Mouse (Mus musculus) testis, postnatal 14 days (tissue): Measurements from ENCODE around the gene Slc35c1.
"Not testable (repeated sequence)": the region's sequence is repeated elsewhere in the genome, so short reads cannot be mapped to it uniquely, and the experiment has no call there.

Experiments used
- DNase-seq: peaks from one replicate; pipeline ENCODE4 v3.0.0; 2021; ENCODE audit warnings: low spot score

The Slc35c1 gene

DNA sequence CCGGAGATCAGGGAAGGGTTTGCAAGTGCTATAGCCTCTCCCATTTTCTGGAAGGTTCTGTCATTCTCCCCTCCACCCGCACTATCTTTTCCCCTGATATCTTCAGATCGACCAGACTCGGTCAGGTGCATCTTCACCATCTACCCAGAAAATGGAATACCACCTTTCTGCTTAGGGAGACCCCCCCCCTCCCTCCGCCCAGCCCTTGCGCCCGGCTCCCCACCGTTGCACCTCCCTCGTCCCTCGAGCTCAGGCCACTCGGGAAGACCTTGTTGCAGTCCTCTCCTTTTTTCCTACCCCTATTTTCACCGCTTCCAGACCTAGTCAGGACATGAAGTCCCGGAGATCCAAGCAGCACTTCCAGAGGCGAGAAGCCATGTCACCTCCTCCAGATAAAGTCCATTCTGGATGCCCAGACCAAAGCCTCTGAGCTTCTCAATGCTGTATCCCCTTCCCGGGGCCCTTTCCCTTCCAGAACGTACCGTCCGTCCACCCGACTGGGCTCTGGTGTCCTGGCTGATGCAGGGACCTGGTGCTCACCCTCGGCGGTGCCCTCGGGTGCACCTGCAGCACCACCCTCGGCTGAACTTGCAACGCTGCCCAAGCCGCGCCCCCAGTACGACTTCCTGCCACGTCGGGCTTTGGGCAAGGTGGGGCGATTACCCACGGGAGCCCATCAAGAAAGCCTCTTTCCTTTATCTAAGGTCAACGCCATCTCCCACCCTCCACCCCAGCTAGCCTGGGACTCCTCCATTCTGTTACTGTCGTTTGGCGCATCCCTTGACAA, at the start of gene Slc35c1:
TSS of gene Slc35c1 (minus strand) at position 618 of the 787 bp plus-strand sequence.
- no peak for DNase-seq

DNA sequence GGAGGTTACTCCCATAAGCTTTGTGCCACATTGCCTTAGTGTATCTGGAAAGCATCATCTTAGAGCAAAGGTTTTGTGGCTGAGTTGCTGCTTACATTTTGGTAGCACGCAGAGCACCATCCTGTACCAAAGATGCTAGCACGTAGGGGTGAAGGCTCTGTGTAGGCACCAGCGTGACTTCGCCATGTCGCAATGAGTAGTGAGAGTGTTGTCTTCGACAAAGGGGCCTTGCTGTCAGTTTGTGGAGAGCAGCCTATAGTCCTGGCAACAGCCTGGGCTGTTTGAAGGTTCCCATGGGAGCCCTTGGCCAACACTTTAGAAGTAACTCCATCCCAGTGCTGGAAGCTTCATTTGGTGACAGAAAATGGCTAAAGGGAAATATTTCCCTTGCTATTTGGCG, 45.0 kb upstream of the Slc35c1 start:
- no peak for DNase-seq

DNA sequence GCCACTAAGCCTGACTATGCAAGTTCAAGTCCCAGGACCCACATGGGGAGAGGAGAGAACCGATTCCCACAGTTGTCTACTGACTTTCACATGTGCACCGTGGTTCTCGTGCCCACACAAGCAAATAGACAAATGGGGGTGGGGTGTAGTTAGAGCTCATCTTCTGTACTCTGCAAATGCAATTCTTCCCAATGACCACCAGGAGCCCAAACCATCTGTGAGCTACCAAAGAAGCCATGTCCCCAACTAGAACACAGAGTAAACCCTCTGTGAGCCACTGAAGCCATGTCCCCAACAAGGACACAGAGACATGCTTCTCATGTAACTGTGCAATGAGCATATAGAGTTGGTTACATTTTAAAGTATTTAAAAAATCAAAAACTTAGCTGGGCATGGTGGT, 43.1 kb upstream of the Slc35c1 start:
- no peak for DNase-seq

DNA sequence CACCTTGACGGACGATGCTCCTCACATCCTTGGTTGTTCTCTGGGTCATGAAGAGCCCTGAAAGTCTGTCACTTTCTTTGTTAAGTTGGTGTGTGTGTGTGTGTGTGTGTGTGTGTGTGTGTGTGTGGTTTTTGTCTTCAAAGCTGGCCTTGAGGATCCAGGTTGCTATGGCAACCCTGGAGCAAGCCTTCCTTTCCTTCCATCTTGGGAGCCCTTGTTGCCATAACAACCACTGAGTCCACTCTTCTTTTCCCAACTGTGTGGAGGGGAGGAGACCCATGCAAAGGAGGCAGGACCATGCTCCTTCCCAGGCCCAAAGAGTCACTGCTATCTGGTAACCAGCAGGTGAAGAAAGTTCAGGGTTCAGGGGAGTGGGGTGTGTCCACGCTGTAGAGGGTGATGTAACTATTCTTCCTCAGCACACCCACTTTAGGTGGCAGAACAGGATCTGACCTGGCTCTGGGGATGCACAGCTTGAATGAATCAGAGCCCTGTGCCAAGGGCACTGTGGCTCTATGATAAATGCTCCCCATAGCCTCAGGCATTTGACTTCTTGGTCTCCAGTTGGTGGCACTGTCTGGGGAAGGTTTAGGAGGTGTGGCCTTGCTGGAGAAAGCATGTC, 39.5 kb upstream of the Slc35c1 start:
- DNase-seq: no peak

DNA sequence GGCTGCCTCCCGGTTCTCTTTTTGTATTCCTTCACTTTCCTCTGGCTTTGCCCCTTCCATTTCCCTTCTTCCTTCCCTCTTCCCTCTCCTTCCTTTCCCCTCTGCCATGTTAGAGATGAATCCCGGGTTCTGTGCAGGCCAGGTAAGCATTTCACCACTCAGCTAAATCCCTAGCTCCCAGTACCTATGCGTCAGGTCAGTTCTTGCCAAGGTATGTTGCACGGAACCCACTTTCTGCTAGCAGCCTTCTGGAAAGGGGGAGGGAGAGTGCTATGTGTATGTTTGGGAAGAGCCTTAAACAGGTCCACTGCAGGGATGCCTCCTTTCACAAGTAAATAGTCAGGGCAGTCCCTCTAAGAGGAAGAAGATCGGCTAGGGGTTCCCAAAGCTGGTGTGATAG, 36.8 kb upstream of the Slc35c1 start:
- DNase-seq: no peak

DNA sequence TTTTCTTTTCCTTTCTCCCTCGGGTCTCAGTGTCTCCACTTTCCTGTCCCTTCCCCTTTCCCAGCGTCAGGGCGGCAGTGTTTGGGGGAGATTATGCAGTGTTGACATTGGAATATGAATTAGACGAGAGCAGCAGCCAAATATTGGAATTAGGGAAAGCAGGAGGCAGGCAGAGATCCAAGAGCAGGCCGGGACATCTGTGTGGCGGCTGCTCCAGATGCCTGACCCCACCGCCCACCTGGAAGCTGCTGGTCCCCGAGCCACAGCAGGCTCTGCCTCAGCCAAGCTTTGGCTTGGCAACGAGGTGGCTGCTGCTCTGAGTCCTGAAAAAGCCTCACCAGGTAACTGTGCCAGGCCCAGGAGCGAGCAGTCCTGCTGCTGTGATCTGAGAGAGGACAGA, 36.3 kb upstream of the Slc35c1 start:
- no peak for DNase-seq

DNA sequence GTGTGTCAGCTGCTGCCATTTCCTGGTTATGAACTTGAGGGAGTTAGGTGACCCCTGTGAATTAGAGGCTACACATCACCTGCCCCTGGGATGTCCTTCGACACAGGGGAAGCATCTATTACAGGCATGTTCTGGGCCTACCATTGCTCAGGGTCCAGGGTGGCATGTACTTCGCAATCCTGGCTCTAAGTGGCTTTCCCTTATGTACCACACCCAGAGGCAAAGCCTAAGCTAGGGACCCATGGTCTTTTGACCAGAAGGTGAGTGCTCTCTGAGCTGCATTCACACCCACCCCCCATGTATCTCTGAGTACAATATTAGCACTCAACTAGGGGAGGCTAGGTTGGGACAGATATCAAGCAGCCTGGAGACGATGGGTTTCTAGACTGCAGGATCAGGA, 34.6 kb upstream of the Slc35c1 start:
- DNase-seq: no peak

DNA sequence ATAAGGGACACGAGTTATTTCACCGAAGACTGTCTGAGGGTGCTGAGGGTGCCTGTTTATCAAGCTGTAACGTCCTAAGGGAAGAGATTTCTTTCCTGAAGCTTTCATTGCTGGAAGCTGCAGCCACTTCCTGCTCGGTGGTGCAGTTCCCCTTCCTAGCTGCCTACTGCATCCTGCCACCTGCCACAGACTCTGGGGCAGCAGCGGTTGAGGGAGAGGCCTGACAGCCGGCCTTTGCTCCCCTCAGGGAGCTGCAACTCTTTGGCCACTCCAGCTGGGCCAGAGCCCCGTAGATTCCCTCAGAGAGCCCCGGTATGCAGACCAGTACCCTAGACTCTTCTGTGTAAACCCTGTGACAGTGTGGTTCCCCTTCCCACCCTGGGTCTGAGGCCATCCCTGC, 34.1 kb upstream of the Slc35c1 start:
- no peak for DNase-seq

DNA sequence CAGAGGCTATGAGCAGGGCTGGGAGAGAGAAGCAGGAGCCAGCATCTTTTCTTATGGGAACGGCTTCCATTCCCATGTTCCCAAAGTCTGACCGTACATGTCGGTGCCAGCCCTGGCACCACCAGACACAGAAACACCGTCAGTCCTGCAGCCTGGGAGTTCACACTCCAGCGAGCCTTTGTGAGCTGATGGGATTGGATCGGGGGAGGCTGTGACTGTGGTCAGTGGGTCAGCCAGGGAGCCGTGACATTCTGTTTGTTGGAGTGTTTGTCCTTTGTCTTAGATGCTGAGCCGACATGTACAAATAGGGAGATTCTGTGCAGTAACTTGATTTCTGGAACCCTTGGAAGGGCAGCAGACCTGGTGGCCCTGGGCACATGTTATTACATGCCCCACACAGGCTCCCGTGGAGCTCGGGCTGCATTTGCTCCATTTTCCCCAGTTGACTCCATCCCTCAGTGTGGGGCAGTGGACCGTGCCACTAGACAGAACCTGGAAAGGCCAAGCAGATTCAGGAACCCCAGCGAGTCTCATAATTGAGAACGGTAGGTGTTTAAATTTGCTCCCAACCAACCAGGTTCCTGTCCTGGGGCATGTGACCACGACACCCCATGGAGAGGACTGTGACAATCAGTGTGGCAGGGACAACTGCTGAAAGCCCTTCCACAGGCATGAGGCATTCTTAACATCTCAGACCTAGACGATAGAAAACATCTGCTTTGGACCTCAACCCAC, 33.5 kb upstream of the Slc35c1 start:
- no peak for DNase-seq

DNA sequence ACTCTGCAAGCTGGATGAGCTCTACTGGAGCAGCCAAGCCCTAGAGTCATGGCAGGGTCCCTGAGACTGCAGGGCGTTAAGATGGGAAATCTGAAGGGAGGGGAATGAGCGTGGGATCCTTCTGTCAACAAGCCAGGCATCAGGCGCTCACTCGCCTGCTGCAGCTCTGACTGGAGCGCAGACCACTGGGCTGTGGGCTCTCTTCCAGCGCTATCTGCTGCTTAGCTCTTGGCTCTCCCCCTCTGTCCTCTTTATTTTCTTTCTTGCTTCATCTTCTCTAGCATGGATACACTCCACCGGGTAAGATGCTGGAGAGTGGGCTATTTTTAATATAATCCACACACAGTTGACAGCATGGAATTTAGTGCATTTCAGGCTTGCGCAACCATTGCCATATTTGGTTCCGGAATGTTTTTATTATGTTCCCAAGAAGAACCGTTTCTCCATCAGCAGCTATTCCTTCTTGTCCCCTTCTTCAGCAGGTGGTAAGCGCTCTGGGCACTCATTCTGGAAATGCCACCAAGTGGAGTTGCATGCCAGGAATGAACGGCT, 31.7 kb upstream of the Slc35c1 start:
- DNase-seq: no peak

DNA sequence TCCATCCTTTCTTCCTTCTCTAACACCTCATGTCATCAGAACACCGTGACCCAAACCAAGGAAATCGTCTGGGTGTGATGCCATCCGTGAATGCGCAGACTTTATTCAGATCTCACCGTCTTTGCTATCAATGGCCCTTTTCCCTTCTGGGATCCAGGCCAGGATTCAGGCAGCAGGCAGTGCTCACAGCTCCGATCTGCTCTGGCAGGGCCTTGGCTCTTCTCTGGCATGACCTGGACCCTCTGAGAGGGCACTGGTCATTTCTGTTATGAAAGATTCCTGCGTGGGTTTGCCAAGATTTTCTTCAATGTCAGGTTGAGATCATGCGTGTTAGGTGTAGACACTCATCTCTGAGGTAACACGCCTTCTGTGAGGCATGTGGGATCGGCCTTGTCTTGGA, 30.2 kb upstream of the Slc35c1 start:
- no peak for DNase-seq

DNA sequence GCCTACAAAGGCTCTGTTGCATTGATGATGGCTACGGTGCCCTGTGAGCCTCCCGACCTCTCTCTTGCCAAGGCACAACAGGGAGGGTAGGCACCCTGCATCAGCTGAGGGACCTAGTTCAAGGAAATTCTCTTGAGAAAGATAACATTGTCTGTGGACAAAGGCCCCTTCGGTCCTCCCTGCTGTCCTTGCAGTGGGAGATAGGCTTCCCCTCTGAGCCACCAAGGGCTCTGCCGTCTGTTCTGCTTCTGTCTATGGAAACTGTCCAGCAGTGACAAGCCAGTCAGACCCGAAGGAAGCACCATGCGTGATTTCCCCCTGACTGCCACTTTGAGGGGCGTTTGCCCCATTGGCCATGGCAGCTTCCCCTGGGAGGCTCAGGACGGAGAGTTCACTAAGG, 27.5 kb upstream of the Slc35c1 start:
- DNase-seq: no peak

DNA sequence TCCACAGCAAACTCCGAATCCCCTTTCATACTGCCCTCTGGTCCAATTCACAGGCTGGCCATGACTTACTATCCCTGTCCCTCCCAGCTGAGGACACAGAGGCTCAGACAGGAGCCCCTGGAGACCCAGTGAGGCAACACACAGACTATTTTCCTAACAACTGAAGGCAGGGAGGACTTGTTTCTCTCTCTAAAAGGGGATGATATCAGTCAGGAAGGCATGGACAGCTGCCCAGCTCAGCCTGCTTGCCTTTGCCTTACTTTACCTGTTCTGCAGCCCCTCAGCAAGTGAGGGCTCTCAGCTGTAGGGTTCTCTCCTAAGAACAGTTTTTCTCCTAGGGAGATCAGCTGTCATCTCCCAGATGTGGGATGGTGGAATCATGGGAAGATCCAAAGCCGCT, 26.6 kb upstream of the Slc35c1 start:
- DNase-seq: no peak

DNA sequence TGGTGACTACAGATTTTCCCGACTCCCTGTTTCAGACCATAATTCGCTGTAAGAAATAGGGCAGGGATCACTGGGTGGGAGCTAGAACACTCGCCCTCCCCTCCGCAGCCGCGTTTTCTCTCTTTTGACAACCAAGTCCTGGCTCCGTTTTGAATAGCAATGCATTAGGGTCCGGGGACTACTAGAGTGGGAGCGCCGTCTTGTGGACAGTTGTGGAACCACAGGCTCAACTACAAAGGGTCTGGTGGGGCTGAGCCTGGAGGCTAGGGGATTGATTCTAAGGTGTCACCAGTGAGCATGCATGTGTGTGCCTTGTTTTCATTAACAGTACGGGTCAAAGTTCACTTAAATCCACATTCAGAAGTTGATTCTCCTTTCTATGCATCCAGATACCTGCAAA, 26.1 kb upstream of the Slc35c1 start:
- peak; percentile 80 for DNase-seq

DNA sequence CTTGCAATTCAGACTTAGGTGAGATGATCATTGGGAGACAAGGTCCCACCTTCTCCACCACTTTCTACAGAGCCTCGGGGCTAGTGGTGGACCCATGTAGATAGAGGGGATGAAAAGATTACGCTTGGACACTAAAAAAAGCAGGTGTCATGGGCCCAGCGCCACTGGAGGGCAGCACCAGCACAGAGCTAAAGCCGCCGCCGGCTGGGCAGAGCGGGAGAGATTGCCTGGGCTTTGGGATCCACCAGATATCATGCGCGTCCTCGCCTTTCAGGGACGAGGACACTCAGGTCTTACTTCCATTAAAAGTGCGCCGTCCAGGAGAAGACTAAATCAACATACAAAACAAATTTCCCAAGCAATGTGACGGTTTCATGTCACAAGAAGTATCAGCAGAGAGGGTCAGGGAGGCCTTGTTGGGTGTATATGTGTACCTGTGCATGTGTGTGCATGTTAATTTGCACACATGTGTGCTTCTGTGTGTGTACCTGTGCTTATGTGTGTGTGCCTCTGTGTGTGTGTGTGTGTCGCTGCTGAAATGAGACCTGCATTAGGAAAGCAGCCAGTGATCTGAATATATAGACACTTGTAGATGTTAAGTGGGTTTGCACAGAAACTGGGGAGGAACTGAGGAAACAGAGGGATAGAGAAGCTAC, 25.4 kb upstream of the Slc35c1 start:
- peak; percentile 51 for DNase-seq

DNA sequence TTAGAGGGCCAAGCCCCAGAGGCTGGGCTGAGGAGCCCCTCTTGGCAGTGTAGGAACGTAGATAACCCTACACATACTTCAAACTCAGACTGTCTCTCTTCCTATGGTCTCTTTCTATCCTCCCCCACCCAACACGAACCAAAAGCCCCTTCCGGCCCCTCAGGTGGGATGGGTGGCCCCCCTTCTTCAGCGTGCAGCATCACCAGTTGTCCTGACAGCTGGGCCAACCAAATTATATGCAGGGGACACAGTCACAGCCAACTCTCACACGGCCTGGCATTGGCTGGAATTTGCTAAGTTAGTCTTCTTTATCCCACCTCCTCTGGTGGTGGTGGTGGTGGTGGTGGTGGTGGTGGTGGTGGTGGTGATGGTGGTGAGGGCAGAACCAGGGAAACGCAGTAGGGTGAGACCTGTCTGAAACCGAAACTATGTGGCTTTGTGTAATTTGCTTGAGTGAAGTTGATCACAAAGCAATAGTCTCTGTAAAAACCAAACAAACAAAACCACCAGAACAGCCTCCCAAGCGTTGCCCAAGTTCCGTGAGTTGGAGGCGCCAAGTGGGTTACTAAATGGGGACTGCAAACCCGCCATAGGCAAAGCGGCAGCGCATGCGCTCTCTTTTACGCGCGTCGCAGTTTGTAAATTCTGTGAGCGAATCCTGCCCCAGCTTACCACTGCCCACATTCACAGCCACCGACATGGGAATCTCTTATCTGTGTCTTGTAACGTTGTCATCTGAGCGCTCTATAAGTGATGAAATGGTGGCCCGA, 24.1 kb upstream of the Slc35c1 start:
- no peak for DNase-seq

DNA sequence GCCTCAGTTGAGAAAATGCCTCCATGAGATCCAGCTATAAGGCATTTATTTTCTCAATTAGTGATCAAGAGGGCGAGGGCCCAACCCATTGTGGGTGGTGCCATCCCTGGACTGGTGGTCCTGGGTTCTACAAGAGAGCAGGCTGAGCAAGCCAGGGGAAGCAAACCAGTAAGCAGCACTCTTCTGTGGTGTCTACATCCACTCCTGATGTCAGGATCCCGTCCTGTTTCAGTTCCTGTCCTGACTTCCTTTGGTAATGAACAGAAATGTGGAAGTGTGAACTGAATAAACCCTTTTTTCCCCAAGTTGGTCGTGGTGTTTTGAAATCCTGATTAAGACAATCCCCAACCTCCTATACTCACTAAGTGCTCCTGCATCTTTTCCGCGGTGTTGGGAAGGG, 23.2 kb upstream of the Slc35c1 start:
- DNase-seq: no peak

DNA sequence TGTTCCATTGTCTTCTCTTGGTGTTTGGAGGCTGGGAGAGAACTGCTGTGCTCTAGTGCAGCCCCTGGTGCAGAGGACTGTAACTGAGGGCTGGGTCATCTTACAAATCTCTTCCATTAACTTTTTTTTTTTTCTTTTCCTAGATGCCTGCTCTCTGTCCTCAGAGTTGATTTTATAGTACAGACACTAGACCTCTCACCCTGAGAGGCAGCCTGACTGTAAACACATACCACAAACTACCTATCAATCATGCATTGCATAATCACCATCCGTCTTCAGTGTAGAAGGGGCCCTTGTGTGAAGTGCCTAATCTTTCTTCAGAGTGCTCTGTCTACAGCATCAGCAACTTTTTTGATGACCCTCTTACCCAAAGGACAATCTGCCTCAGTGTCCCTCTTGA, 22.2 kb upstream of the Slc35c1 start:
- DNase-seq: no peak

DNA sequence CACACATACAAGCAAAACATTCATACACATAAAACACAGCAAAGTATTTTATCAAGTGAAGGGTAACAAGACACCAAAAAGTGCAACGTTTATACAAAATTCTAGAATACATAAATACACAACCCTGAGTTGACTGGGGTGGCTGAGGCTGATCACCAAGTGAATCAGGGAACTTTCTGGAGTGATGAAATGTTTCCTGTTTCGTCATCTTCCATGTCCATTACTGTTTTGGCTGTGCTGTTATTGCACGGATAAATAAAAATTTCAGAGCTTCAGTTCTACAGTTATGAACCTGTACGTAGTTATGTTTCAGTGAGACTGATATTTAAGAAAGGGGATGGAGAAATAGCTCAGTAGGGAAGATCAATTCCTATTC, 18.0 kb upstream of the Slc35c1 start:
- no peak for DNase-seq

DNA sequence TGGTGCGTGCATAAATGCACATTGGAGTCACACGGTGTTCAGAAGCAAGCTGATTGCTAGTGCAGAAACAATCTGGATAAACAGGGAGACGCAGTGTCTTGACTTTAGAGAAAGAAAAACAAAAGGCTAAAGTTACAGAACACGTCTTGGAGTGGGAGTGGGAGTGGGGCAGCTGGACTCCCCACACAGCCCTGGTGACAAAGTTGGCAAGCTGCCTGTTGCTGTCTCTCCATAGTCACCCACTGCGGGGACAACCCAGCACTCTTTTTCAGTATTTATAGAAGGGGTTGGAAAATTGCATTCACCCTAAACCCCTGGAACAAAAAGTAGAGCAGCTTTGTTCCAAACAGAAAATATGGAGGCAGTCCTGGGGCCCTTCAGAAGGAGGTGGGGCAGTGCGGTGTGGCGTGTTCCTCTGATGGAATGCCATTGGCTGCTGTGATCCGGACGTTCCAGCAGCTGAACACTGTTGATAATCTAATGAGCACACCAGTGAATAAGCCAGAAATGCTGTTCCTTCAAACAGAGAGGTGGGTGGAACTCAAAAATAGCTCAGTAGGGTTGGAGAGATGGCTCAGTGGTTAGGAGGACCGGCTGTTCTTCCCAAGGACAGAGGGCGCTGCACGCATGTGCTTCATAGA, 17.5 kb upstream of the Slc35c1 start:
- peak; percentile 36 for DNase-seq

DNA sequence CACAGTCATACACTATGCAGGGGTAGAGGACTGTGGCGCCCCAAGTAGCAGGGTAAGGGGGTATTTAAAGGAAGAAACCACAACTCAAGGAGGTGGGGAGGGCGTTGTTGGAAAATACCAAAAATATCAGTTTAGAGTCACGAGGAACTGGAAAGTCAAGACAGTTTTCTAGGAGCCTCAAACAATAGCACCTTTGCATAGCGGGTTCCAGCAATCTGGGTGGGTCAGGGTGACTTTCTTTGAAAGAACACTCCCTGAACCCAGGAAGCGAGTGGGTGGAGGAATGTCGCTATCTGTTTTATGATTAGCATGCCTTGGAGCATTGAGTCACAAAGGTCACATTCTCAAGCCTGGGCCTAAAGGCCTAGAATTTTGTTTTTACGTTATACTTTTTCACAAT, 16.2 kb upstream of the Slc35c1 start:
- not testable (repeated sequence) for DNase-seq
